Mouse (Mus musculus): ENCODE data around the gene Rnf130.

Rnf130 gene

DNA sequence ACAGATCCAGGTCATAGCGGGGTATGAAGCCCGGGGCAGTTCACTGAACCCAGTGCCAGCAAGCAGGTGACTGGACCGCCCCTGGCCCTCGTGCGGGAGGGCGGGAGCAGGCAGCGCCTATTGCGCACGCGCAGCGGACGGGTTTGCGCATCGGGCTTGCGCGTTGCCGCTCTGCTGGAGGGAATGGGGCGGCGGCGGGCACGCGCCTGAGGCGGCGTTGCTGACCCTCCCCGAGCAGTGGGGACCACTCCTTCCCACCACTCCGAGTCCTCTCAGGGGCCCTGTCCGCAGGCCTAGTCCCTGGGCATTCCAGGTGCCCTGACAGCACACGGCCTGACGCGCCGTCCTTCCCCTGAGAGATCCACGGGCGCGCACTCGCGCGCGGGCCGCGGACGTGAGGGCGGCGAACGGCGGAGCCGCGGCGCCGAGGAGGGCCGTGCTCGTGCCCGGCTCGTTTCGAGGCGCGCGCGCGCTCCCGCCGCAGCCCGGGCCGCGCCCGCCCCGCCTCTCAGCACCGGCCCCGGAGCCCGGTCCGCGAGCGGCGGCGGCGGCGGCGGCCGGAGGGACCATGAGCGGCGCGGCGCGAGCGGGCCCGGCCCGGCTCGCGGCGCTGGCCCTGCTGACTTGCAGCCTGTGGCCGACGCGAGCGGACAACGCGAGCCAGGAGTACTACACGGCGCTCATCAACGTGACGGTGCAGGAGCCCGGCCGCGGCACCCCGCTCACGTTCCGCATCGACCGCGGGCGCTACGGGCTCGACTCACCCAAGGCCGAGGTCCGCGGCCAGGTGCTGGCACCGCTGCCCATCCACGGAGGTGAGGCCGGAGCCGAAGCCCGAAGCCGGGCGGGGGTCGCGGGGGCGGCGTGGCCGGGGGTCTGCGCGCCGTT is at the start of gene Rnf130:
Gene Rnf130 (plus strand): TSS at position 514 of the 888 bp plus-strand sequence.
- DNase-seq (ENCODE audit: low spot score in 2 of 2): peak; percentile 93 to 95

DNA sequence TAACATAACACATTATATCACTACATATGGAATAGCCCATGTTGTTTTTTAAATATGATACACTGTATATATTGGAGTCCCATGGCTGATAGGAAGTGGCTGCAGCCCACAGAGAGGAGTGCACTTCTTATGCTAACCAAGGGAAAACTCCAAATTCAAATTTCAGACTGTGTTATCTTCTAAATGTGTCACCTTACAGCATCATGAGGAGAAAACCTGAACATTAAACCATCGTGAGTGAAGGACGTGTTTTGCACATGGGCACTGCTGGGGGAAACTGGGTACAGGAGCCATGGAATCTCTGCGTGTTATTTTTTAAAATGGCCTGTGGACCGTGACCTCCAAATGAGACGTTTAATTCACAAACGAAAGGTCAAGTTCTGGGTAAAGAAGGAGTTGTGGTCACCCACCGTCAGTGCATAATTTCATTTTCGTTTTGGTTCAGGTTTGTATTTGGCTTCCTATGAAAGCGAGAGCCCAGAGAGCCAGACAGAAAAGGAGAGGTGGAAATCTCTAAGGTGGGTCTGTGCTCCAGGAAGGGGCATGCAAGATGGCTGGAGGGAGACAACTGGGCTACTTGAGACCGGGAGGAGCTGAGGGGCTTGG is 47.1 kb upstream of the Rnf130 start:
- no peak for DNase-seq (ENCODE audit: low spot score in 2 of 2)

DNA sequence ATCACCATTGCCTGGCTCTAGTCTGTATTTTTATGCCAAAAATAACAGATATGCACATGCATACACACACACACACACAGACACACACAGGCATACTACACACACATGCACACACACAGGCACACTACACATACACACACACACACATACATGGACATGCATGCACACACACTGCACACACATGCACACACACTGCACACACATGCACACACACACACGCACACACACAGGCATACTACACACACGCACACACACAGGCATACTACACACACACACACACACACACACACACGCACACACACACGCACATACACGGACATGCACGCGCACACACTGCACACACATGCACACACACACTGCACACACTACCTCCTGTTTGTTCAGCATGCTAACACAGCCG is 46.2 kb upstream of the Rnf130 start:
- DNase-seq (ENCODE audit: low spot score in 2 of 2): no peak

DNA sequence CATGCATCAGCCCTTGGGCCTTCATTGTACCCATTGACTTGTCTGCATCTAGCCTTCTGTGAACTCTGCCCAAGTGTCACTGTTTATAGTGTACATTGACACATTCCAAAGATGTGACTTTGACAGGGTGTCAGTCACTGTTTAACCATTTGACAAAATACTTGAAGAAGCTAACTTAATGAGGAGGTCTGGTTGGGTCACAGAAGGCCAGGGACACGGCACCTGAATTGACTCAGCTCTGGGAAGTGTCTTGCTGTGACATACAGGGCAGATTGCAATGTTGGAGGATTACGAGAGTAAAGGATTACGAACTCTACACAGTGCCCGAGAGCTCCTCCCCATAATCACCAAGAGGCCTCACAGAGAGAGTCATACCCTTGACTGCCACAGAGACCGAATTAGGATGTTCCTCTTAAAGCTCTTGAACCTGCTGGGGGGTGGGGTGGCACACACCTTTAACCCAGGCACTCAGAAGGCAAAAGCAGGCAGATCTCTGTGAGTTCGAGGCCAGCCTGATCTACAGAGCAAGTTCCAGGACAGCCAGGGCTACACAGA is 44.4 kb upstream of the Rnf130 start:
- no peak for DNase-seq (ENCODE audit: low spot score in 2 of 2)

DNA sequence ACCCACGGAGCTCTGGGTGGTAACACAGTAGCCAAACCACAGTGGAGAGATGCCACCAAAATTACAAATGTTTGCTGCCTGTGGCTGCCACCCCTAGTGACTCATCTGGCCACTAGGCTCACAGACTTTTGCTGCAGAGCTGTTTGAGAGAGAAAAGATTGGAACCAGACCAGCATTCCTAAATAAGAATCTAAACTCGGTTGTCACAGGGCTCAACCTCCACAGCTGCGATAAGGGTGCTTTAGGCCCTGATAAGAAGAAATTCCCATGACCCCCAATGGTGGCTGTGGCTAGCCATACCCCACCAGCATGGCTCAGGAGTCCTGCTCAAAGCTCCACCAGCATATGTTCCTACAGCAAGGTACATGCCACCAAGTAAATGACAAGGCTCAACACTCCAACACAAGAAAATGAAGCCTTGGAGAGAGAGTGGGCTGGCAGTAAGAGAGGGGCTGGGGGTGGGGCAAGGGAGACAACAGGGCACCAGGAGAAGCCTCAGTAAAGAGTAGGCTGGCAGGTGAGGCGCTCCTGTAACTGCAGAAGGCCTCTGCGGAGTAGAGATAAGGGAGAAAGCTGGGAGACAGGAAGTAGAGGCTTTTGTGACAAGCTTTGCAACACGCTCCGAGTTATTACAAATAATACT is 43.7 kb upstream of the Rnf130 start:
- no peak for DNase-seq (ENCODE audit: low spot score in 2 of 2)

DNA sequence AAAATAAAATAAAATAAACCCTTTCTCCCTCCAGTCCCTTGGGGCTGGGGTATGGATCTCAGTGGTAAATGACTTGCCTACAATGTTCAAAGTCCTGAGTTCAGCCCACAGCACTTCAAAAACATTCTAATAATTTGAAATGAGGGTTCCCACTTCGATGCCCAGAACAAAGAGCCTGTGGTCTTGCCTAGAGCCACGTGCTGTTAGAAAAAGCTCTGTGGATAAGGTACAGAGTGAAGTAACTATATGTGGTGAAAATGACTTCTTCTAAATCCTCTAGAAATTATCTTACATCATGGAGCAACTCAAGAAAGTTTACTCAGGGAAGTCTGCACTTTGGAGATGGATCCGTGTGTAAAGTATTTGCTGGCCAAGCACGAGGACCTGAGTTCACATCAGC is 43.1 kb upstream of the Rnf130 start:
- DNase-seq (ENCODE audit: low spot score in 2 of 2): no peak

DNA sequence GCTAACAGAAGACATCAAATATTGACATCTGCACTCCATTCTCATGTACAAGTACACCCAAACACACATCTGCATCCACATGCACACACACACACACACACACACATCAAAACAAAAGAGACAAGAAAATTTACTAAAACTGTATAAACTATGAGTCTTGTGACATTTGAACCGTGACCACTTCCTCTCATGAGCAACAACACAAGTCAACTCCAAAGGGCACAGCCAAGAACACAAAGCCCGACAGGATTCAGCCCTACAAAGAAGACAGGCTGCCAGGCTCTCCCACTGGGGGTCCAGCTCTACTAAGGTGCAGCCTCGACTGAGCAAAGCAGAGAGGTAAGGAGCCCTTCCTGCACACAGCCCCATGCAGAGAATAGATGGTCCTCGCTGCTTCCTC is 42.3 kb upstream of the Rnf130 start:
- DNase-seq (ENCODE audit: low spot score in 2 of 2): no peak

DNA sequence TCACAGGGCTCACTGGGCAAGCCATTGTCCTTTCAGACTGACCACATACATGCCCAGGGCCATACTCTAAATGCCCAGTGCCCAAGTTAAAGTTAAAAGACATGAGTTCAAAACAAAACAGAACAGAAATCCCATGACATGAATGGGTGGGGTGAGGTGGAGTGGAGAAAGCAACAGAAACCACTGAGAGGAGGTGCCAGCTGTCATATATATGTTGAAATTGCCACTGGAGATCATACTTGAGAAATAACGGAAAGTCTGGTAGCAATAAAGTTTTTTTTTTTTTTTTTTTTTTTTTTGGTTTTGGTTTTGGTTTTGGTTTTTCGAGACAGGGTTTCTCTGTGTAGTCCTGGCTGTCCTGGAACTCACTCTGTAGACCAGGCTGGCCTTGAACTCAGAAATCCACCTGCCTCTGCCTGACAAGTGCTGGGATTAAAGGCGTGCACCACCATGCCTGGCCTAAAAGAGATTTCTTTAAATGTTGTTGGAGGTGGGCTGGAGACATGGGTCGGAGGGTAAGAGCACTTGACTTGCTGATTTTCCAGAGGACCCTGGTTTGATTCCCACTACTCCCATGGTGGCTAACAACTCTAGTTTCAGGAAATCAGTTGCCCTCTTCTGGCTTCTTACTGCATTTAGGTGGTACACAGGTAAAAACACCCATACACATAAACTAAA is 41.1 kb upstream of the Rnf130 start:
- no peak for DNase-seq (ENCODE audit: low spot score in 2 of 2)

DNA sequence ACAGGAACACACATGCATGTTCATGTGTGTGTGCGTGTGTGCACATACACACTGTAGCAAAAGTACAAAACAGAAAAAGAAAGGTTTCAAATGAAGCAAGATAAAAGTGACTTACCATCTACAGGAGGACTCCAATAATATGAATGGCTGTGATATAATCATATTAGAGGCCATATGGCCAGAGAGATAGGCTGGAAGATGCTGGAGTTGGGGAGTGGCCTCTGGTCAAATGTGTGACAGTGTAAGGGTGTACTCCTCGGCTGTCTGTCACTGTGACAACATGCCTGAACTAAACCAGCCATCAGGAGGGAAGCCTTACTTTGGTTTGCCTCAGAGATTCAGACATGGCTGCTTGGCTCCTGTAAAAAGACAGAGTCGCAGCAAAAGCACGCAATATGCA is 40.1 kb upstream of the Rnf130 start:
- DNase-seq (ENCODE audit: low spot score in 2 of 2): no peak

DNA sequence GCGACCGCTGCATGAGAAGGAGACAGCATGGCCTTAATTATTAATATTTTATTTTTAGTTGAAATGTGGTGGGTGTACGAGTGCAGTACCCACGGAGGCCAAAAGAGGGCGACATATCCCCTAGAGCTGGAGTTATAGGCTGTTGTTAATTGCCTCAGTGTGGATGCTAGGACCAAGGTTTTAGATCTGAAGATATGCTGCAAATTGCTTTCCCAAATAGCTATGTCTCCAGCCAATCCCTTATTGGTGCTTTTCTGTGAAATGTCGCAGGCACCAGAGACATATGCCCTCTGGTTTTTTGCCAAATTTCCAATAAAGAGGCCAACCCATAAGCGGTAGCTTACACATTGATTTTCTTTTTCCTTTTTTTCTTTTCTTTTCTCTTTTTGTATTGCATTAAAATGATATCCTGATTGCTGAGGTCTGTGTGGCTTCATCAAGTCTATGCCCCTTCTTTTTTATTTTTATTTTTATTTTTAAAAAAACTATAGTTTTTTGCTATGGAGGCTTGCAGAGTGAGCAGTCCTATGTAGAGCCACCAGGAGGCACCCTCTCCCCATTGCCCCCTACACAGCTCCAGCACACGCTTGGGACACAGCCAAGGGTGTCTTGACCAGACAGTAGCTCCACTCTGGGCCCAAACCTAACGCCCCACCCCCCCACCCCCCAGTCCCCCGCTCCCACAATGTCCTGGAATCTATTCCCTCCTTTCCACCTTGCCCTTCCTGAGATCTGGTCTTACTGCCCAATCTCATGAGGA is 38.7 kb upstream of the Rnf130 start:
- DNase-seq (ENCODE audit: low spot score in 2 of 2): peak; percentile 25 to 59

DNA sequence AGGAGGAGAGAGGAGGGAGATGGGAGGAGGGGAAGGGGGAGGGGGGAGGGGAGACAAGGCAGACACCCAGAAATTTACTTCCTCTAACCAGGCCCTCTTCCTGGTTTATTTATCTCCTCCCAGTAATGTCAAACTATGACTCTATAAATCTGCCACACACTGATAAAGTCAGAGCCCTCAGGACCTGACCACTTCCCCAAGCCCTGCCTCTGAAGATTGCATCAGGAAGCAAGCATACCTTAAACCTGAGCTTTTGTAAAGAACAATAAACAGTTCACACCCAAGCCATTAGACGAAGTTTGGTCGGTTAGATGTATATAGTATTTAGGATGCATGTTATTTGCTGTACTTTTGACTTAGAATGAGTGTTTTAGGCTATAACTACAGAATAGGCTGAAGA is 30.6 kb upstream of the Rnf130 start:
- no peak for DNase-seq (ENCODE audit: low spot score in 2 of 2)

DNA sequence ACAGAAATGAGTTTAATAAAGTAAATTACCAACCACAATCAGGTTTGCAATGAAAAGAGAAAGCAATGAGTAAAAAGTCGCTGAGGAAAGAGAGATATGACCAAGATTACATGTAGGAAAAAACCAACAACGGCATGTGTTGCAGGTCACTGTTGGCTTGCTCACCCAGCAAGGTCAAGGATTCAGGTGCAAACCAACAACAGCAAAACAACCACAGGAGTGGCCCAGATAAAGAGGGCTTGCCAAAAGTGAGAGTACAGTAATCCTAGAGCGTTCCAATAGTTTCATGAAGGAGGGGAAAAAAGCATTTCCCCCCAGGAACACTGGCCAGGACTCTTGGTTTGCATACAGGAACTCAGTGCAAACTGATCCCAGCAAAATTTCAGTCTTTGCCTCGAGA is 28.7 kb upstream of the Rnf130 start:
- DNase-seq (ENCODE audit: low spot score in 2 of 2): no peak

DNA sequence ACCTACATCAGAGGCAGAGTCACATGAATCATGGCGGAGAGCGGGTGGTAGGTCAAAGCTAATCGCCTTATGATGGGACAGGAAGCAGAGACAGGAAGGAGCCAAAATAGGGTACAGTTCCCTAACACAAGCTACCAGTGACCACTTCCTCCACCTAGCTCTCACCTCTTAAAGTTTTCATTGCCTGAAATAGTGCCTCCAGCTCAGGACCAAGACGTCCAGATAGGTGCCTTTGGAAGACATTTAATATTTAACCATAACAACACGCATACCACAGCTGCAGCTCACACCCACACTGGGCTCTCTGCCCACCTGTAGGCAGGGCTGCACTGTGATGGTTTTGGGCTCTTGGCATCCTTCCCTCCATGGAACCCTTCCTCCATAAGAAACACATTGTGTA is 27.8 kb upstream of the Rnf130 start:
- DNase-seq (ENCODE audit: low spot score in 2 of 2): no peak

DNA sequence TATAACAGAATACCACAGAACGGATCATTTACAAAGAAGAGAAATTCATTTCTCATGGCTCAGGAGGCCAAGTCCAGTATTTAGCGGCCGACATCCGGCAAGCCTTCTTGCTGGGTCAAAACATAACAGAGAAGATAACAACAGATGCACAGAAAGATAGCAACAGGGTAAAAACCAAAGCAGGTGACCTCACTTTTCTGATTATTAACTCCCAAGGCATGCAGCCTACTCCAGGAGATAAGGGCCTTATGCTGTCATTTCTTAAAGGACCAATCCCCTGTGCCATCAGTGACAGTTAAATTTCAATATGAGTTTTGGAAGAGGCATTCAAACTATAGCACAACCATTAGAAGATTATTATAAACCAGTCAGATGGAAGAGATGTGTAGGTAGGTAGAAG is 22.3 kb upstream of the Rnf130 start:
- DNase-seq (ENCODE audit: low spot score in 2 of 2): no peak

DNA sequence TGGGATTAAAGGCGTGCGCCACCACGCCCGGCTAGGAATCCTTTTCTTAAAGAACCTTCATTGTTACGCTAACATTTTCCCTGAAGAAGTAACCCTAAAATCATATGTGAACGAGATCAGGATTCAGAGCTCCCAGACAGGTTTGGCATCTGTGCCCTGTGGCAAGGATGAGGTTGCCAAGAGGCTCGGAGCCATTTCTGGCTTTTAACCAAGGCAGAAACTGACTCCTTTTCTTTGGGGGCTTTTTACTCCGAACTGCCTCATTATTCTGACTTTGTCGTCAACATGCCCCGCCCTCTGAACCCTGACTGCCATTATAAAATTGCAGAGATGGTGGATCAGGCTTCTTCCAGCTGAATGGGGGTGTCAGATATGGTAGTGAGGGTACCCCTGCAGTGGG is 17.4 kb upstream of the Rnf130 start:
- DNase-seq (ENCODE audit: low spot score in 2 of 2): no peak

DNA sequence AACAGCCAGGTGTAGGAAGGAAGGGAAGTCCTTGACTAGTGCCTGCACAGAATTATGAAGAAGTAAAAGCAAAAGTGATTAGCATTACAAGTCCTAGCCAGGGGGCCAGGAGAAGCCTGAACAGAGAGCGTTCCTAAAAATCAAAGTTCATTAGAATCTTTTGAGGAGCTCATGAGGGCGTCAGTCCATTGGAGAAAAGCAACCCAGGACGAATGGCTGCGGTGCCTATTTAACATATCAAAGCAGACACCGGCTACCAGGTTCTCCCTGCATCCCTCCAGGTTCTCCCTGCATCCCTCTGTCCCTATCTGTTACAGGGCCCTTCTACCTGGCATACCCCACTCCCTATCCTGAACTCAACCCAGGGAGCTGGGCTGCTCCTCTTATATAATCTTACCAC is 16.9 kb upstream of the Rnf130 start:
- DNase-seq (ENCODE audit: low spot score in 2 of 2): no peak

DNA sequence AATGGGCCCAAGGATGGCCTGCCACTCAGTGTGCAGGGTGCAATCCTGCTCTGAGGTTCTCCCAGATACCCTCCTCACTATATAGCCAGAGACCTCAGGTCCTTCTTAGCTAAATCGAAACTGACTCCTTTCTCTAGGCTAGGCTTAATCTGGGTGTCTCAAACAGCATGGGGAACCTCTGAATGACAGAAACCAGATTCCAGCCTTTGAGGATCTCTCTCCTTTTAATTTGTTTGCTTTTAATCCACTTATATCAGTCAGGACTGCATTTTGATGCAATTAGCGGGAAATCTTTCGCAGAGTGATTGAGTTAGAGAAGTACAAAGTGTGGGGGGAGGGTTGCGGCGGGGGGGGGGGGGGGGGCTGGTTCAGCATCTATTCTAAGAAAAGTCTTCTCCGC is 12.1 kb upstream of the Rnf130 start:
- DNase-seq (ENCODE audit: low spot score in 2 of 2): no peak

DNA sequence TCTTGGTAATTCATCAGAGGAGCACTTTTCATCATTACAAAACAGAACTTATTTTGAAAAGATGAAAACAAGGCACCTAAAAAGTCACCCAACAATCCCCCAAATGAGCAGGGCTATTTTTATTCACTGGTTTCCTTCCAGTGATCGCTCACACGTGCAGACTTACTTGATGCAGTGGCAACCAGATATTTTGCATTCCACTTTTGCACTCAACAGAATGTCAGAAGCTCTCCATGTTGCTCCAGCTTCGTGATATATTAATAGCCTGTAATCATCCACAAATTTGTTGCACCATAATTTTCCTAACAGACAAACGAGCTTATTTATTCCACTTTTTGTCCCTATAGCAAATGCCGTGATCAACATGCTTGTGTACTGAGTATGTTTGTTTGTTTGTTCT is 8.6 kb upstream of the Rnf130 start:
- no peak for DNase-seq (ENCODE audit: low spot score in 2 of 2)

DNA sequence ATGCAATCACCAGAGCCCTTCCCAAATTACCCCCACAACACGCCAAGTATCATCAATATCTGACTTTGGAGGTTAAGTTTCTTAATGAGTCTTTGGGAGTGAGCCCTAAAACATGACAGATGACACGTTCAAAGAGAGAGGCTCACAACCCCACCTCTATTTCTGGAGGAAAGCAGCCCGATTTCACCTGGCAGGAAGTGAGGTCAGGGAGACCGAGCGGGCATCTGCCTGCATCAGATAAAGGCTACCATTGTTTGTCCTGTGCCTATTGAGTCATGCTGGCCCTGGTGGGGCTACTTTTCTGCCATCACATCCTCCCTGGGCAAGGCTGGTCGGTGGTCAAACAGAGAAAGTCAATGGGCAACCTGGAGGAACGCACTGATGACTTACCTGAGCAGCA is 7.6 kb upstream of the Rnf130 start:
- DNase-seq (ENCODE audit: low spot score in 2 of 2): no peak

DNA sequence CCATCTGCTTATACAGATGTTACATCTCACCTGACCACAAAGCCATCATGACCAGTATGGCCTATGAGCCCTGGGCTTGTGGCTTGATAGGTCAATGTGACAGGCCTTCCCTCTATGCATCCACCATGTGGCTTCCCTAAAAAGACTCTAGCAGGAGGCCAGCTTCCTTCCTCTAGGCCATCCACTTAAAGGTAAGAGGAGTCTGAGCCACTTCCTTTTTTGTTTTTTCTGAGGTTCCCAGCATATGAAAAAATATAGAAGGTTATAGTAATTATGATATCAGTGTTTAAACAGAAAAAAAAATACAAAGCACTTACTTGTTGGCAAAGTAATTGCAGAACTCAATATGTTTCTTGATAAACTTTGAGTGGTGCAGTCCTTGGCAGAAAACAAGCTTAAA is 6.3 kb upstream of the Rnf130 start:
- no peak for DNase-seq (ENCODE audit: low spot score in 2 of 2)

DNA sequence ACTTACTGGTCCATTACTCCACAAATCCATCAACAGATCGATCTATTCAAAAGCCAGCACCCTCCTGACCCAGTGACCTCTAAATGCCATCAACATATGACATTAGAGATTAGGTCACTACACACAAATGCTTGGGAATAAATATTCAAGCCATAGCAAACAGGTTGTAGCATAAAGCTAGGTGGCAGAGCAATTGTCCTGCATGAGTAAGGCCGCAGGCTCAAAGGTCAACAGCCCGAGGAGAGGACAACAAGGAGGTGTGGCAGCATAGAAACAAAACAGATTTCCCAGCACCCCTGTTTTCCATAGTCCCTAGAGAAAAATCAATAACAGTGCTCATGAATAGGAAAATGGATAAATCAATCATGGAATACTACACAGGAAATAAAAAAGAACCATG is 3.1 kb upstream of the Rnf130 start:
- DNase-seq (ENCODE audit: low spot score in 2 of 2): no peak
